Comparison of ENCODE assay signal across 27 mouse cellular contexts in genomic region chr11:108034376-108034775, GRCm38 (mm10).
A peak's percentile ranks its signal among the peaks of the same experiment; 100 is the strongest.
DNase-seq lines count a peak whose midpoint lies in the region; ATAC-seq and TF ChIP-seq lines count a peak whose summit lies in the region.
"Had no signal": no experiment of that assay in that cellular context is flagged by ENCODE, and none has a peak within 500 bp of the region (broad histone marks: within the 10 kb centered on the region; RNA-seq: fewer than 3 reads in every experiment).

No protein-coding gene starts in this region.

- H3K4me2 ChIP-seq in forebrain, embryonic 11.5 days (ENCODE audit: low read depth, low read length, severe bottlenecking) = no peak overlapping the region
- H3K4me2 ChIP-seq in forebrain, embryonic 16.5 days (ENCODE audit: low read length) = no peak overlapping the region
- H3K4me2 ChIP-seq in heart, postnatal 0 days (ENCODE audit: low read depth, low read length) = no peak overlapping the region
- H3K4me2 ChIP-seq in heart, embryonic 12.5 days = no peak overlapping the region
- H3K4me2 ChIP-seq: hindbrain, embryonic 14.5 days; kidney, embryonic 15.5 days; limb, embryonic 13.5 days; liver, embryonic 11.5 days; lung, embryonic 15.5 days; neural tube, embryonic 12.5 days; stomach, embryonic 15.5 days had no signal

- peak; percentile 66 for DNase-seq in forebrain, embryonic 11.5 days (ENCODE audit: low spot score)
- DNase-seq in heart, postnatal 0 days (ENCODE audit: low spot score) = no peak
- DNase-seq in Muller cell, postnatal 12 days (ENCODE audit: inconsistent ontology term) = peak; percentile 40
- no peak for DNase-seq in limb, embryonic 10.5 days (ENCODE audit: low spot score)
- DNase-seq in adrenal gland, adult 8-10 months = no peak
- DNase-seq: adrenal gland, postnatal 25 days; cerebellum, adult 2 months; cerebellum, postnatal 14 days; heart, postnatal 4 days; kidney, adult 18-20 months; kidney, postnatal 25 days; right cerebral cortex, postnatal 25 days; thymus, adult 2 months; thymus, postnatal 4 days had no signal

- H3K4me3 ChIP-seq in forebrain, embryonic 11.5 days (ENCODE audit: low read depth, low read length) = no peak overlapping the region
- H3K4me3 ChIP-seq in forebrain, embryonic 16.5 days (replicated peaks; ENCODE audit: low read length) = no peak overlapping the region
- H3K4me3 ChIP-seq in heart, postnatal 0 days (ENCODE audit: low read depth, low read length) = no peak overlapping the region
- no peak overlapping the region for H3K4me3 ChIP-seq in heart, embryonic 12.5 days
- no peak overlapping the region for H3K4me3 ChIP-seq in limb, embryonic 10.5 days
- H3K4me3 ChIP-seq: heart, embryonic 10.5 days; kidney, embryonic 15.5 days; left cerebral cortex, adult 2 months; limb, embryonic 13.5 days; lung, embryonic 15.5 days; midbrain, embryonic 10.5 days; myocyte; neural tube, embryonic 12.5 days; stomach, embryonic 15.5 days had no signal

- no peaks in the 10 kb centered on the region for H3K9me3 ChIP-seq in forebrain, embryonic 11.5 days (ENCODE audit: control insufficient read depth, low read length)
- no peaks in the 10 kb centered on the region for H3K9me3 ChIP-seq in forebrain, embryonic 16.5 days (ENCODE audit: control insufficient read depth, low read length)
- no peaks in the 10 kb centered on the region for H3K9me3 ChIP-seq in heart, postnatal 0 days (replicated peaks; ENCODE audit: control insufficient read depth, low read length)
- H3K9me3 ChIP-seq in heart, embryonic 12.5 days (replicated peaks) = no peaks in the 10 kb centered on the region
- H3K9me3 ChIP-seq in limb, embryonic 10.5 days (replicated peaks) = no peaks in the 10 kb centered on the region
- H3K9me3 ChIP-seq: heart, embryonic 10.5 days; kidney, embryonic 15.5 days; limb, embryonic 13.5 days; lung, embryonic 15.5 days; midbrain, embryonic 10.5 days; neural tube, embryonic 12.5 days; stomach, embryonic 15.5 days had no signal

- TF ChIP-seq CTCF in heart, postnatal 0 days (IDR thresholded peaks at IDR 0.05; ENCODE audit: low read depth) = no peak

- H3K27me3 ChIP-seq in forebrain, embryonic 11.5 days (ENCODE audit: control insufficient read depth, insufficient read depth, low read length) = no peaks in the 10 kb centered on the region; the same call in 1 of the 2 replicates
- no peaks in the 10 kb centered on the region for H3K27me3 ChIP-seq in forebrain, embryonic 16.5 days (replicated peaks; ENCODE audit: control insufficient read depth, insufficient read depth, low read length)
- H3K27me3 ChIP-seq in heart, postnatal 0 days (ENCODE audit: control insufficient read depth, insufficient read depth, low read length) = no peaks in the 10 kb centered on the region
- H3K27me3 ChIP-seq in heart, embryonic 12.5 days (replicated peaks) = no peaks in the 10 kb centered on the region
- no peaks in the 10 kb centered on the region for H3K27me3 ChIP-seq in limb, embryonic 10.5 days (ENCODE audit: low read depth, poor library complexity, severe bottlenecking)
- H3K27me3 ChIP-seq: kidney, embryonic 15.5 days; limb, embryonic 13.5 days; lung, embryonic 15.5 days; neural tube, embryonic 12.5 days; stomach, embryonic 15.5 days had no signal

- peak; percentile 64; the same call in 1 of the 2 replicates for ATAC-seq in forebrain, embryonic 11.5 days (replicated peaks; ENCODE audit: low FRiP score)
- ATAC-seq in forebrain, embryonic 16.5 days = no peak
- no peak for ATAC-seq in heart, postnatal 0 days (ENCODE audit: insufficient read depth, low read depth)
- ATAC-seq in heart, embryonic 12.5 days (ENCODE audit: insufficient number of reproducible peaks, low FRiP score) = no peak

- peaks cover 15% of the 10 kb centered on the region; the same call in 1 of the 2 replicates for H3K4me1 ChIP-seq in forebrain, embryonic 11.5 days (replicated peaks; ENCODE audit: control insufficient read depth, insufficient read depth, low read length)
- 0 out of 2 replicates have a peak, but pooled peaks cover 4% of the 10 kb centered on the region for H3K4me1 ChIP-seq in forebrain, embryonic 16.5 days (replicated peaks; ENCODE audit: control insufficient read depth, insufficient read depth, low read length)
- peaks cover 25% of the 10 kb centered on the region for H3K4me1 ChIP-seq in heart, postnatal 0 days (ENCODE audit: control insufficient read depth, insufficient read depth)
- peaks cover 22% of the 10 kb centered on the region for H3K4me1 ChIP-seq in heart, embryonic 12.5 days (replicated peaks)
- peaks cover 26% of the 10 kb centered on the region for H3K4me1 ChIP-seq in limb, embryonic 10.5 days
- H3K4me1 ChIP-seq: lung, embryonic 15.5 days; stomach, embryonic 15.5 days had no signal

- no peak overlapping the region for H3K27ac ChIP-seq in forebrain, embryonic 11.5 days (ENCODE audit: low read depth, low read length)
- no peak overlapping the region for H3K27ac ChIP-seq in forebrain, embryonic 16.5 days (ENCODE audit: low read length)
- H3K27ac ChIP-seq in heart, postnatal 0 days (ENCODE audit: low read depth) = 0 out of 2 replicates have a peak overlapping the region, but pooled peaks have one; percentile 7
- no peak overlapping the region for H3K27ac ChIP-seq in heart, embryonic 12.5 days (ENCODE audit: poor library complexity, severe bottlenecking)
- peak overlapping the region; percentile 42; the same call in 1 of the 2 replicates for H3K27ac ChIP-seq in limb, embryonic 10.5 days
- H3K27ac ChIP-seq: heart, embryonic 10.5 days; hindbrain, embryonic 14.5 days; kidney, embryonic 15.5 days; left cerebral cortex, adult 2 months; limb, embryonic 13.5 days; lung, embryonic 15.5 days; midbrain, embryonic 10.5 days; neural tube, embryonic 12.5 days; stomach, embryonic 15.5 days had no signal

- no peak overlapping the region for H3K9ac ChIP-seq in forebrain, embryonic 11.5 days (ENCODE audit: low read length)
- no peak overlapping the region for H3K9ac ChIP-seq in forebrain, embryonic 16.5 days (replicated peaks; ENCODE audit: low read depth, low read length)
- H3K9ac ChIP-seq in heart, postnatal 0 days (replicated peaks; ENCODE audit: low read depth, low read length) = no peak overlapping the region
- H3K9ac ChIP-seq in heart, embryonic 12.5 days = no peak overlapping the region
- H3K9ac ChIP-seq: hindbrain, embryonic 14.5 days; kidney, embryonic 15.5 days; limb, embryonic 13.5 days; lung, embryonic 15.5 days; neural tube, embryonic 12.5 days; stomach, embryonic 15.5 days had no signal

- TF ChIP-seq EP300 in heart, postnatal 0 days (IDR thresholded peaks at IDR 0.05; ENCODE audit: low read depth) = no peak

- 5% methylated on average over 7 of the region's 7 CpGs for WGBS in forebrain, embryonic 11.5 days
- WGBS in forebrain, embryonic 16.5 days = 5% methylated on average over 7 of the region's 7 CpGs
- WGBS in heart, postnatal 0 days = 42% methylated on average over 7 of the region's 7 CpGs
- 57% methylated on average over 7 of the region's 7 CpGs for WGBS in heart, embryonic 12.5 days
- 61% methylated on average over 7 of the region's 7 CpGs for WGBS in limb, embryonic 10.5 days

- no peaks in the 10 kb centered on the region for H3K36me3 ChIP-seq in forebrain, embryonic 11.5 days (ENCODE audit: control insufficient read depth, insufficient read depth, low read length)
- H3K36me3 ChIP-seq in forebrain, embryonic 16.5 days (ENCODE audit: control insufficient read depth, insufficient read depth) = no peaks in the 10 kb centered on the region
- H3K36me3 ChIP-seq in heart, postnatal 0 days (replicated peaks; ENCODE audit: control insufficient read depth, insufficient read depth, low read length) = no peaks in the 10 kb centered on the region
- no peaks in the 10 kb centered on the region for H3K36me3 ChIP-seq in heart, embryonic 12.5 days
- H3K36me3 ChIP-seq in limb, embryonic 10.5 days = no peaks in the 10 kb centered on the region
- H3K36me3 ChIP-seq: heart, embryonic 10.5 days; kidney, embryonic 15.5 days; limb, embryonic 13.5 days; lung, embryonic 15.5 days; midbrain, embryonic 10.5 days; neural tube, embryonic 12.5 days; stomach, embryonic 15.5 days had no signal

Comparison
In these comparisons a context has a peak if more than half of its experiments do, and no peak if none do; other contexts are left out.
1. H3K27ac ChIP-seq: peak in heart, postnatal 0 days (single experiment) and limb, embryonic 10.5 days (single experiment); none in forebrain, embryonic 11.5 days (single experiment), forebrain, embryonic 16.5 days (single experiment) and heart, embryonic 12.5 days (single experiment).
2. DNase-seq: peak in forebrain, embryonic 11.5 days (single experiment) and Muller cell, postnatal 12 days (single experiment); none in heart, postnatal 0 days (single experiment), limb, embryonic 10.5 days (single experiment) and adrenal gland, adult 8-10 months (single experiment).